Mouse (Mus musculus) embryonic facial prominence, embryonic 14.5 days (tissue): ENCODE measurements around the gene Hmcn1. TPM values are rescaled to one million over a fixed set of nuclear protein-coding genes. Genes with fewer than 3 reads are reported as not detected.

Experiments
- ATAC-seq: fragments of 200-750 bp; cut with Nextera tagmentation; 2 replicates; pipeline ENCODE4 v1.8.0; 2017; ENCODE audit warnings: low read depth, moderate number of reproducible peaks, moderate TSS enrichment
- DNase-seq: peaks from one replicate; pipeline ENCODE4 v3.0.0-alpha.2; 2015; ENCODE audit warnings: low spot score
- H3K27ac ChIP-seq: fragments of 300-500 bp; sonication (generic); replicated peaks from 2 replicates; pipeline ENCODE4 v1.5.1; 2014; ENCODE audit warnings: low read depth, mild to moderate bottlenecking, low read length, moderate library complexity
- H3K27me3 ChIP-seq: fragments of 300-500 bp; sonication (generic); replicated peaks from 2 replicates; pipeline ENCODE4 v1.6.1; 2014; ENCODE audit warnings: low read length; ENCODE audit not compliant: control insufficient read depth, insufficient read depth
- H3K36me3 ChIP-seq: fragments of 300-500 bp; sonication (generic); 2 replicates; pipeline ENCODE4 v1.6.1; 2014; ENCODE audit warnings: low read length, mixed read lengths; ENCODE audit not compliant: control insufficient read depth, insufficient read depth
- H3K4me1 ChIP-seq: fragments of 300-500 bp; sonication (generic); 2 replicates; pipeline ENCODE4 v1.6.1; 2014; ENCODE audit warnings: antibody characterized with exemption, low read length; ENCODE audit not compliant: control insufficient read depth, insufficient read depth
- H3K4me2 ChIP-seq: fragments of 300-500 bp; sonication (generic); 2 replicates; pipeline ENCODE4 v1.6.1; 2014; ENCODE audit warnings: low read depth, mild to moderate bottlenecking, low read length, moderate library complexity, mixed read lengths
- H3K4me3 ChIP-seq: fragments of 300-500 bp; sonication (generic); 2 replicates; pipeline ENCODE4 v1.5.1; 2014; ENCODE audit warnings: low read depth, mild to moderate bottlenecking, low read length
- H3K9ac ChIP-seq: fragments of 300-500 bp; sonication (generic); 2 replicates; pipeline ENCODE4 v1.6.1; 2014; ENCODE audit warnings: low read depth, mild to moderate bottlenecking, low read length, moderate library complexity, mixed read lengths
- H3K9me3 ChIP-seq: fragments of 300-500 bp; sonication (generic); 2 replicates; pipeline ENCODE4 v1.6.1; 2016; ENCODE audit warnings: low read length; ENCODE audit not compliant: control insufficient read depth
- WGBS: fragments of 180-500 bp; shearing (Covaris S2); extraction: QIAGEN DNeasy Blood & Tissue Kit; methylation state at CpG from one replicate; pipeline ENCODE4 v1.1.7; 2014; 5-methylcytosine and 5-hydroxymethylcytosine counted together
- polyA plus RNA-seq: library from polyadenylated mRNA; unstranded; fragments of >200 nt; fragmentation: Nextera tagmentation; extraction: Ambion mirVana; gene quantifications from 2 replicates; pipeline ENCODE4 v1.2.1, GENCODE M21; 2014

The Hmcn1 gene
- polyA plus RNA-seq, 1 experiment from 2014 or later = 30.7 TPM

- DNase-seq (no peak), ATAC-seq (no peak)
- Histone ChIP-seq H3K4me3 (no peak overlapping the region), H3K36me3 (no peaks in the 10 kb centered on the region), H3K9ac (no peak overlapping the region), H3K9me3 (no peaks in the 10 kb centered on the region), H3K4me1 (peaks cover 12% of the 10 kb centered on the region; the same call in 1 of the 2 replicates), H3K27me3 (no peaks in the 10 kb centered on the region), H3K4me2 (no peak overlapping the region), H3K27ac (no peak overlapping the region)
- 82% methylated on average over 3 of the region's 3 CpGs for WGBS
These were observed 14.6 kb downstream of the Hmcn1 start for GRCm38 (mm10) chr1:150978651-150979050.

DNA sequence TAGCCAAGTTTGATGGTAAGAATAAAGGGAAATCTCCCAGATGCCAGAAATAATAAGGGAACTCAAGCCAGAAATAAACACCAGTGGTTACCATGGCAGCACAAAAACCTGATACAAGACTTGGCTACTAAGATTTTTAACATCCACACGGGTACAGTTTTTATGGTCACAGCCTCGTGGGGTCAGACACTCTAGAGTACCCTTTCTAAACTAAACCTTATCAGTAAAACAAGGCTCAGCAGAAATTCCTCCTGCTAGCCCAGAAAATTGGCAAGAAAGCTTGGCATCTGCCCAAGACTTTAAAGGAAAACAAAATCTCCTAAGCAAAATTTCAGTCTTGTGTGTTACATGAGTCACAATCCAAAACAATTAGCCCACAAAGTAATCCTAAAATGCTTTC, 17.0 kb downstream of the Hmcn1 start:
- Histone ChIP-seq H3K4me1 (peaks cover 15% of the 10 kb centered on the region), H3K9me3 (no peaks in the 10 kb centered on the region), H3K4me3 (no peak overlapping the region), H3K27ac (no peak overlapping the region), H3K36me3 (no peaks in the 10 kb centered on the region), H3K4me2 (no peak overlapping the region), H3K27me3 (no peaks in the 10 kb centered on the region), H3K9ac (no peak overlapping the region)
- WGBS = 10% methylated on average over 2 of the region's 2 CpGs
- peak; percentile 55 for DNase-seq
- peak; percentile 47 for ATAC-seq

DNA sequence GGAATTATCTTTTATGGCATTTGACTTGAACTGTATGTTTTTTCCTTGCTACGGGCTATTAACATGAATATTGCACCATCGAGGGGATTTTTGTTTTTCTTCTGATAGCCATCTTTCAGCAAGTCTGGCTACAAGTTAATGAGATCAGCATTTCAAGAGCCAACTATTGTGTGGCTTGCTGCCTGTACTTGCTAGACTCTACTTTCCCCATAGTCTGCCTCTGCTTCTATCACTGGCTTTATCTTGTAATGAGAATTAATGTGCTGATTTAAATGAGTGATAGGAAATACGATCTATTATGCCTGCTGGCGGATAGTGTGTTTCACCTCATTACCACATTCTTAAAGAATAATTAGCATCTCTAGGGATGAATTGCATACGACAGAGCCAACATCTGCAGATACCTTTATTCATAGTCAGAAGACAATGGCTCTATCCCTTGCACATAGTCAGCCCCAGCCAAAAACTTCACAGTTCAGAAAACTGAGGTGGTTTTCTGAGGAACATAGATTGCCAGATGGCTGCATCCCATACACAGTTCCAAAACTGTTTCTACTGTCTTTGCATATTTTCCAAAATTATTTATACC, 33.7 kb downstream of the Hmcn1 start:
- no peaks in the 10 kb centered on the region for H3K27me3 ChIP-seq
- H3K36me3 ChIP-seq = no peaks in the 10 kb centered on the region
- H3K9ac ChIP-seq = no peak overlapping the region
- no peaks in the 10 kb centered on the region for H3K4me1 ChIP-seq
- no peaks in the 10 kb centered on the region for H3K9me3 ChIP-seq
- H3K4me3 ChIP-seq = no peak overlapping the region
- DNase-seq (peak; percentile 50), ATAC-seq (peak; percentile 68; the same call in 1 of the 2 replicates)
- no peak overlapping the region for H3K4me2 ChIP-seq
- WGBS = 59% methylated on average over 5 of the region's 5 CpGs
- H3K27ac ChIP-seq = no peak overlapping the region

DNA sequence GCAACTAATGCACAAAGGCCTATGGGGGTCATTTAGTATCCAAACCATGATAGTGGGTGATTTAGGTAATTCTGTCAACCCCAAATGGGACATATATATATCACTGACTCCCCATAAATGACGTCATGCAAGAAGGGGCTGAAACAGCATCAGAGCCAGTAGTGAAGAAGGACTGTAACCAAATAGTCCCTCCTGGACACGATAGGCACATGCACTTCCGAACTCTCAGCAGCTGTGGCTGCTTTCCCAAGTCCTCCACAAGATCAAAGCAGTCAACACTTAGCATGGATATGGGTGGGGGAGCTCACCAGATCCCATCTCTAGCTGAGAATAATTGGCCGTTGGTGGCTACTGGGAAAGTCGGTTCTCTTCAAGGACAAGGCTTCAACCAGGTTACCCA, 42.2 kb downstream of the Hmcn1 start:
- no peak overlapping the region for H3K9ac ChIP-seq
- no peaks in the 10 kb centered on the region for H3K36me3 ChIP-seq
- H3K4me1 ChIP-seq = 0 out of 2 replicates have a peak, but pooled peaks cover 9% of the 10 kb centered on the region
- no peak overlapping the region for H3K27ac ChIP-seq
- peak; percentile 45 for DNase-seq
- no peaks in the 10 kb centered on the region for H3K27me3 ChIP-seq
- ATAC-seq = no peak
- H3K4me2 ChIP-seq = no peak overlapping the region
- WGBS = 65% methylated on average over 5 of the region's 5 CpGs
- H3K9me3 ChIP-seq = no peaks in the 10 kb centered on the region
- H3K4me3 ChIP-seq = no peak overlapping the region

GRCm38 (mm10) chr1:150950046-150950445, 43.2 kb downstream of the Hmcn1 start:
- ATAC-seq (peak; percentile 87), DNase-seq (peak; percentile 86)
- H3K4me3 ChIP-seq = no peak overlapping the region

DNA sequence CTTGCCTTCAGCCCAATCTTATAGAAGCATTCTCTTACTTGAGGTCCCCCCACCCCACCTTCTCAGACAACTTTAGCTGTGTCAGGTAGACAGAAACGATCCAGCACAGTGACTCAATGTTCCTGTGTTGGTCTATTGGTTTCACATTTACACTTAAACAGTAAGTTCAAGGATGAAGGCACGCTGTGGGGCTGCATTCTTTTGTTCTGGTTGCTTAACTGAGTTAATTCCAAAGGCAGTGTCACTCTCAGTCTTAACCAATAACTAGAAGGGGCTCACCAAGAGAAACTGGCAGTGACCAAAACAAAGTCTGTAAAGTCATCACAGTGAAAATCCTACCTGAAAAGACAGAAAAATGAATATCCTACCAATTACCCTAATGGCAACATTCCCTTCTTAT, 44.3 kb downstream of the Hmcn1 start:
- Histone ChIP-seq H3K27ac (no peak overlapping the region), H3K4me1 (peaks cover 19% of the 10 kb centered on the region), H3K9me3 (no peaks in the 10 kb centered on the region), H3K4me2 (no peak overlapping the region), H3K27me3 (no peaks in the 10 kb centered on the region), H3K36me3 (no peaks in the 10 kb centered on the region), H3K9ac (no peak overlapping the region), H3K4me3 (no peak overlapping the region)
- WGBS = 67% methylated on average over 2 of the region's 2 CpGs
- DNase-seq (no peak), ATAC-seq (no peak)

More at GRCm38 (mm10) chr1:150950046-150950445, 43.2 kb downstream of the Hmcn1 start:
- no peaks in the 10 kb centered on the region for H3K36me3 ChIP-seq
- no peak overlapping the region for H3K9ac ChIP-seq
- no peaks in the 10 kb centered on the region for H3K9me3 ChIP-seq
- H3K4me1 ChIP-seq = 0 out of 2 replicates have a peak, but pooled peaks cover 9% of the 10 kb centered on the region
- WGBS = 17% methylated on average over 3 of the region's 3 CpGs
- no peaks in the 10 kb centered on the region for H3K27me3 ChIP-seq
- no peak overlapping the region for H3K4me2 ChIP-seq
- no peak overlapping the region for H3K27ac ChIP-seq

GRCm38 (mm10) chr1:150943601-150944000, 49.6 kb downstream of the Hmcn1 start:
- no peak overlapping the region for H3K4me2 ChIP-seq
- no peaks in the 10 kb centered on the region for H3K36me3 ChIP-seq
- no peak overlapping the region for H3K9ac ChIP-seq
- peak; percentile 36 for DNase-seq
- no peak for ATAC-seq
- H3K4me1 ChIP-seq = peaks cover 14% of the 10 kb centered on the region
- no peaks in the 10 kb centered on the region for H3K9me3 ChIP-seq
- H3K4me3 ChIP-seq = no peak overlapping the region
- H3K27me3 ChIP-seq = no peaks in the 10 kb centered on the region
- H3K27ac ChIP-seq = no peak overlapping the region
- WGBS = 12% methylated on average over 2 of the region's 2 CpGs

- WGBS = 66% methylated on average over 2 of the region's 2 CpGs
- no peak for ATAC-seq
- H3K4me3 ChIP-seq = no peak overlapping the region
These were observed 51.1 kb downstream of the Hmcn1 start for GRCm38 (mm10) chr1:150942143-150942542.

DNA sequence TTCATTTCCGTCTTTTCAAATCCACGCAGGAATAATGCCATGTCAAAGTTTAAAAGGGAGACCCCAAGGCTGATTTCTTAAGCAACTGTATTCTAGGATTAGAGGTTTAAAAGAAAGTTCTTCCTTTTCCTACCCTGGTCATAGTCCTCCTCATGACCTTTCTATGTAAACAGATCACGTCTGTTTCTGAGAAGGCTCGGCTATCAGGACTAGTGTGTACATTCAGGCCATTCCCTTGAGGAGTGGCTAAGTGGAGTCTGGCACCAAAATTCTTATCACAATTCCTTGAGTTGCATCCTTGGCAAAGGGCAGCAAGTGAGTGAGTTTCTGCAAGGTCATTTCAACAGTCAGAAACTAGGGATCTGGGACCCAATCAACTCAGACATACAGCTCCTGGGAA, 56.4 kb downstream of the Hmcn1 start:
- no peaks in the 10 kb centered on the region for H3K27me3 ChIP-seq
- H3K4me2 ChIP-seq = no peak overlapping the region
- DNase-seq (no peak), ATAC-seq (no peak)
- no peak overlapping the region for H3K27ac ChIP-seq
- H3K36me3 ChIP-seq = no peaks in the 10 kb centered on the region
- H3K4me3 ChIP-seq = no peak overlapping the region
- 58% methylated on average over 4 of the region's 4 CpGs for WGBS
- peaks cover 8% of the 10 kb centered on the region for H3K4me1 ChIP-seq
- no peaks in the 10 kb centered on the region for H3K9me3 ChIP-seq
- no peak overlapping the region for H3K9ac ChIP-seq

More at GRCm38 (mm10) chr1:150942143-150942542, 51.1 kb downstream of the Hmcn1 start:
- no peak for DNase-seq
- Histone ChIP-seq H3K9ac (no peak overlapping the region), H3K27me3 (no peaks in the 10 kb centered on the region), H3K36me3 (no peaks in the 10 kb centered on the region), H3K4me1 (peaks cover 14% of the 10 kb centered on the region), H3K27ac (no peak overlapping the region), H3K9me3 (no peaks in the 10 kb centered on the region), H3K4me2 (no peak overlapping the region)
